Comparison of ENCODE assay signal across 11 mouse cellular contexts in genomic region chr3:68824765-68825090, GRCm38 (mm10). TPM values are rescaled to one million over a fixed set of nuclear protein-coding genes. Genes with fewer than 3 reads are reported as not detected.
DNase-seq lines count a peak whose midpoint lies in the region; ATAC-seq lines count a peak whose summit lies in the region.
"Had no signal": no experiment of that assay in that cellular context is flagged by ENCODE, and none has a peak within 500 bp of the region (broad histone marks: within the 10 kb centered on the region; RNA-seq: fewer than 3 reads in every experiment).

No protein-coding gene starts in this region.

- no peaks in the 10 kb centered on the region for H3K9me3 ChIP-seq in kidney, embryonic 15.5 days (replicated peaks)
- H3K9me3 ChIP-seq in intestine, embryonic 15.5 days, result no peaks in the 10 kb centered on the region
- H3K9me3 ChIP-seq in neural tube, embryonic 13.5 days, result no peaks in the 10 kb centered on the region

- H3K4me3 ChIP-seq in kidney, embryonic 15.5 days (replicated peaks), result no peak overlapping the region
- no peak overlapping the region for H3K4me3 ChIP-seq in intestine, embryonic 15.5 days (replicated peaks)
- H3K4me3 ChIP-seq in neural tube, embryonic 13.5 days, result no peak overlapping the region
- H3K4me3 ChIP-seq: layer of hippocampus, adult 2 months had no signal

- H3K27ac ChIP-seq in kidney, embryonic 15.5 days, result peak overlapping the region; percentile 59; the same call in 1 of the 2 replicates
- no peak overlapping the region for H3K27ac ChIP-seq in intestine, embryonic 15.5 days
- peak overlapping the region; percentile 75 for H3K27ac ChIP-seq in neural tube, embryonic 13.5 days (replicated peaks)
- H3K27ac ChIP-seq: layer of hippocampus, adult 2 months had no signal

- 17% methylated on average over 2 of the region's 2 CpGs for WGBS in kidney, embryonic 15.5 days
- WGBS in intestine, embryonic 15.5 days, result 14% methylated on average over 2 of the region's 2 CpGs
- WGBS in neural tube, embryonic 13.5 days, result 2% methylated on average over 2 of the region's 2 CpGs

- DNase-seq in cerebellum, adult 9-11 months, result peak; percentile 1
- no peak for DNase-seq in cerebellum, postnatal 25 days
- DNase-seq in kidney, postnatal 25 days, result no peak
- no peak for DNase-seq in urinary bladder, postnatal 36 days (ENCODE audit: low spot score in 2 of 2)
- no peak for DNase-seq in frontal cortex, adult 2 months (ENCODE audit: extremely low spot score in 1 of 2, low spot score in 1 of 2)
- DNase-seq: spleen, adult 18-20 months had no signal

- peak; percentile 34; the same call in 1 of the 2 replicates for ATAC-seq in kidney, embryonic 15.5 days (replicated peaks; ENCODE audit: low FRiP score)
- peak; percentile 56 for ATAC-seq in intestine, embryonic 15.5 days
- ATAC-seq in neural tube, embryonic 13.5 days (ENCODE audit: low read depth), result peak; percentile 89

- H3K4me1 ChIP-seq in kidney, embryonic 15.5 days, result peaks cover 35% of the 10 kb centered on the region
- no peaks in the 10 kb centered on the region; the same call in 1 of the 2 replicates for H3K4me1 ChIP-seq in intestine, embryonic 15.5 days (replicated peaks)
- H3K4me1 ChIP-seq in neural tube, embryonic 13.5 days (replicated peaks), result peaks cover 37% of the 10 kb centered on the region

- no peaks in the 10 kb centered on the region for H3K36me3 ChIP-seq in kidney, embryonic 15.5 days
- H3K36me3 ChIP-seq in intestine, embryonic 15.5 days, result no peaks in the 10 kb centered on the region
- no peaks in the 10 kb centered on the region for H3K36me3 ChIP-seq in neural tube, embryonic 13.5 days

- no peak overlapping the region for H3K9ac ChIP-seq in kidney, embryonic 15.5 days
- no peak overlapping the region for H3K9ac ChIP-seq in intestine, embryonic 15.5 days
- no peak overlapping the region for H3K9ac ChIP-seq in neural tube, embryonic 13.5 days

- 0 out of 2 replicates have a peak overlapping the region, but pooled peaks have one; percentile 5 for H3K4me2 ChIP-seq in kidney, embryonic 15.5 days
- no peak overlapping the region for H3K4me2 ChIP-seq in intestine, embryonic 15.5 days (replicated peaks)
- H3K4me2 ChIP-seq in neural tube, embryonic 13.5 days, result peak overlapping the region; percentile 34
- H3K4me2 ChIP-seq: liver, embryonic 11.5 days had no signal

- H3K27me3 ChIP-seq in kidney, embryonic 15.5 days, result no peaks in the 10 kb centered on the region
- no peaks in the 10 kb centered on the region for H3K27me3 ChIP-seq in intestine, embryonic 15.5 days (replicated peaks)
- H3K27me3 ChIP-seq in neural tube, embryonic 13.5 days, result no peaks in the 10 kb centered on the region

RNA-seq across cellular contexts. Expression of gene 1110032F04Rik, which starts 44.7 kb away (rescaled TPM):
- polyA plus RNA-seq in kidney, embryonic 15.5 days (2015; fragmentation: Nextera tagmentation; extraction: Ambion mirVana), result 4.8 TPM in 2 replicates
- 0.78 and 0.87 TPM in 2 replicates for polyA plus RNA-seq in intestine, embryonic 15.5 days (2015; fragmentation: Nextera tagmentation; extraction: Ambion mirVana)
- polyA plus RNA-seq in neural tube, embryonic 13.5 days (2015; fragmentation: Nextera tagmentation; extraction: Ambion mirVana), result 2.8 and 3.5 TPM in 2 replicates
- polyA plus RNA-seq in frontal cortex, adult 2 months (2012; rRNA removed), result 11.9 and 12.0 TPM in 2 replicates

Comparison
In these comparisons a context has a peak if more than half of its experiments do, and no peak if none do; other contexts are left out.
1. ATAC-seq: peak in every context shown above with its lines; median percentile 89 in neural tube, embryonic 13.5 days; 56 in intestine, embryonic 15.5 days; 34 in kidney, embryonic 15.5 days.